In the genomic region with DNA sequence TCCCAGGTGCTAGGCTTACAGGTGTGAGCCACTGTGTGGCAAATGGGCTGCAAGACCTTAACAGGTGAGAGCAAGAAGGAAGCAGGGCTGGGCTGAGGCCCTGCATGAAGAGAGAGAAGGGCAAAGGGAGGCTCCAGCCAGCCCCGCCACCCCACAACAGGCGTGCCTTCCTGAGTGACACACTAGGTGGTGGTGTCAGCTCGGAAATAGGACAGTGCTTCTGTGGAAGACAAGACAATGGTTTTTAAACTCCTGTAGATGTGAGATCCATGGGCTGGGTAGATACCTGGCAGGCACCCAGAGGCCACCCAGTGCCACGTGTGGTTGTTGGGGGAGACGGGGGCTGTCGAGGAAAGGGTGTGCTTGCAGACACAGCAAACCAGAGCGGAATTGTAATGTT, we compare ENCODE assay signal across 10 mouse cellular contexts. TPM values are rescaled to one million over a fixed set of nuclear protein-coding genes. Genes with fewer than 3 reads are reported as not detected.
DNase-seq lines count a peak whose midpoint lies in the region; ATAC-seq and TF ChIP-seq lines count a peak whose summit lies in the region.
"Had no signal": no experiment of that assay in that cellular context is flagged by ENCODE, and none has a peak within 500 bp of the region (broad histone marks: within the 10 kb centered on the region; RNA-seq: fewer than 3 reads in every experiment).

No protein-coding gene starts in this region.

- no peak overlapping the region for H3K4me2 ChIP-seq in heart, embryonic 12.5 days
- H3K4me2 ChIP-seq: stomach, embryonic 15.5 days had no signal

- peak; percentile 14 for TF ChIP-seq RAD21 in MEL (IDR thresholded peaks at IDR 0.05; ENCODE audit: low read depth, low read length)

- DNase-seq in heart, postnatal 4 days = peak; percentile 57
- DNase-seq in MEL (ENCODE audit: low read depth, low spot score) = no peak
- no peak for DNase-seq in brain, embryonic 14.5 days (ENCODE audit: low read depth)
- no peak for DNase-seq in limb, embryonic 10.5 days (ENCODE audit: low spot score)
- no peak for DNase-seq in right cerebral cortex, postnatal 10 days (ENCODE audit: low spot score in 2 of 2)

- H3K4me1 ChIP-seq in heart, embryonic 12.5 days (replicated peaks) = no peaks in the 10 kb centered on the region
- no peaks in the 10 kb centered on the region for H3K4me1 ChIP-seq in MEL (ENCODE audit: control insufficient read depth in 1 of 2, insufficient read depth in 2 of 2, low read length in 2 of 2)
- H3K4me1 ChIP-seq in limb, embryonic 10.5 days = peaks cover 14% of the 10 kb centered on the region
- H3K4me1 ChIP-seq: stomach, embryonic 15.5 days had no signal

- ATAC-seq in heart, embryonic 12.5 days (ENCODE audit: insufficient number of reproducible peaks, low FRiP score) = no peak
- no peak for ATAC-seq in erythroid progenitor cell, adult 5-6 weeks (replicated peaks; ENCODE audit: low FRiP score, poor library complexity, severe bottlenecking)

- H3K27ac ChIP-seq in heart, embryonic 12.5 days (ENCODE audit: poor library complexity, severe bottlenecking) = no peak overlapping the region
- no peak overlapping the region for H3K27ac ChIP-seq in MEL (ENCODE audit: control insufficient read depth, low read depth, low read length)
- peak overlapping the region; percentile 34; the same call in 1 of the 2 replicates for H3K27ac ChIP-seq in limb, embryonic 10.5 days
- H3K27ac ChIP-seq: stomach, embryonic 15.5 days had no signal

- whole genome bisulfite sequencing in heart, embryonic 12.5 days = 73% methylated on average over 7 of the region's 7 CpGs
- WGBS in limb, embryonic 10.5 days = 76% methylated on average over 7 of the region's 7 CpGs

- TF ChIP-seq EP300 in MEL (IDR thresholded peaks at IDR 0.05; ENCODE audit: low read depth in 1 of 2, low read length in 2 of 2) = no peak

- H3K9ac ChIP-seq in heart, embryonic 12.5 days = no peak overlapping the region
- H3K9ac ChIP-seq in MEL (ENCODE audit: control insufficient read depth, low read depth, low read length, poor library complexity, severe bottlenecking) = no peak overlapping the region
- H3K9ac ChIP-seq: stomach, embryonic 15.5 days had no signal

- no peaks in the 10 kb centered on the region for H3K79me2 ChIP-seq in MEL (ENCODE audit: control insufficient read depth, insufficient read depth, low read length, poor library complexity)

- TF ChIP-seq CTCF in MEL (IDR thresholded peaks at IDR 0.05 in 2 of 3, conservative IDR thresholded peaks at IDR 0.05 in 1 of 3; ENCODE audit: control insufficient read depth in 1 of 3, insufficient read depth in 1 of 3, low read depth in 2 of 3, low read length in 3 of 3, poor library complexity in 1 of 3, severe bottlenecking in 1 of 3) = peak in 1 of 3 experiments; percentile 12; a peak in 1 of 6 replicates
- peak; percentile 27; the same call in 1 of the 2 replicates for TF ChIP-seq CTCF in brain, embryonic 14.5 days (IDR thresholded peaks at IDR 0.05; ENCODE audit: borderline replicate concordance, extremely low read depth, insufficient read depth, insufficient read length)

- no peak for TF ChIP-seq POLR2A in MEL (IDR thresholded peaks at IDR 0.05; ENCODE audit: control insufficient read depth in 1 of 2, insufficient read depth in 1 of 2, low read depth in 1 of 2, low read length in 2 of 2, poor library complexity in 1 of 2)
- no peak for TF ChIP-seq POLR2A in brain, embryonic 14.5 days (IDR thresholded peaks at IDR 0.05; ENCODE audit: borderline replicate concordance, extremely low read depth, insufficient read depth, insufficient read length, poor library complexity, severe bottlenecking)

- no peak overlapping the region for H3K4me3 ChIP-seq in heart, embryonic 12.5 days
- no peak overlapping the region for H3K4me3 ChIP-seq in MEL (ENCODE audit: control insufficient read depth in 1 of 2, insufficient read depth in 1 of 2, low read depth in 2 of 2, low read length in 2 of 2)
- H3K4me3 ChIP-seq in limb, embryonic 10.5 days = no peak overlapping the region
- H3K4me3 ChIP-seq: erythroblast, embryonic 14.5 days; myocyte; stomach, embryonic 15.5 days had no signal

- no peaks in the 10 kb centered on the region for H3K36me3 ChIP-seq in heart, embryonic 12.5 days
- H3K36me3 ChIP-seq in MEL (ENCODE audit: control insufficient read depth in 1 of 2, insufficient read depth in 2 of 2, low read length in 2 of 2) = no peaks in the 10 kb centered on the region
- H3K36me3 ChIP-seq in limb, embryonic 10.5 days = no peaks in the 10 kb centered on the region
- H3K36me3 ChIP-seq: stomach, embryonic 15.5 days had no signal

- peaks cover 11% of the 10 kb centered on the region; the same call in 1 of the 2 replicates for H3K9me3 ChIP-seq in heart, embryonic 12.5 days (replicated peaks)
- no peaks in the 10 kb centered on the region for H3K9me3 ChIP-seq in MEL (replicated peaks; ENCODE audit: insufficient read depth, low read length)
- no peaks in the 10 kb centered on the region for H3K9me3 ChIP-seq in limb, embryonic 10.5 days (replicated peaks)
- H3K9me3 ChIP-seq: stomach, embryonic 15.5 days had no signal

- 0 out of 2 replicates have a peak, but pooled peaks cover 6% of the 10 kb centered on the region for H3K27me3 ChIP-seq in heart, embryonic 12.5 days (replicated peaks)
- H3K27me3 ChIP-seq in MEL (ENCODE audit: control insufficient read depth in 1 of 2, insufficient read depth in 2 of 2, low read length in 2 of 2) = peaks cover 4 to 11% of the 10 kb centered on the region in 2 experiments; a peak in 3 of 4 replicates
- no peaks in the 10 kb centered on the region for H3K27me3 ChIP-seq in limb, embryonic 10.5 days (ENCODE audit: low read depth, poor library complexity, severe bottlenecking)
- H3K27me3 ChIP-seq: stomach, embryonic 15.5 days had no signal

TF ChIP-seq in MEL, 35 proteins besides CTCF, POLR2A, EP300 and RAD21:
- no peak for TF ChIP-seq ZKSCAN1 (IDR thresholded peaks at IDR 0.05; ENCODE audit: low read depth, low read length)
- TF ChIP-seq POLR2AphosphoS5 (IDR thresholded peaks at IDR 0.05; ENCODE audit: borderline replicate concordance, low read depth, low read length) = no peak
- TF ChIP-seq ZMIZ1 (IDR thresholded peaks at IDR 0.05; ENCODE audit: low read depth, low read length) = no peak
- no peak for TF ChIP-seq ELF1 (IDR thresholded peaks at IDR 0.05; ENCODE audit: low read depth, low read length)
- TF ChIP-seq E2F4 (IDR thresholded peaks at IDR 0.05; ENCODE audit: borderline replicate concordance, low read depth, low read length) = no peak
- no peak for TF ChIP-seq GATA1 (IDR thresholded peaks at IDR 0.05; ENCODE audit: low read depth, low read length)
- TF ChIP-seq TAL1 (IDR thresholded peaks at IDR 0.05; ENCODE audit: low read length) = no peak
- TF ChIP-seq USF1 (IDR thresholded peaks at IDR 0.05; ENCODE audit: low read depth, low read length) = no peak
- TF ChIP-seq MAX (IDR thresholded peaks at IDR 0.05; ENCODE audit: low read length) = no peak
- TF ChIP-seq ZNF384 (IDR thresholded peaks at IDR 0.05; ENCODE audit: low read depth, low read length) = no peak
- TF ChIP-seq USF2 (IDR thresholded peaks at IDR 0.05; ENCODE audit: borderline replicate concordance in 1 of 2, insufficient read depth in 1 of 2, low read depth in 1 of 2, low read length in 2 of 2) = no peak

RNA-seq across cellular contexts. Expression of a gene that starts 36.8 kb away (rescaled TPM):
- 1 to 10 TPM in 1 of 2 experiments, under 1 TPM in 1; 0.83 to 1.4 TPM for total RNA-seq in heart, postnatal 4 days (2021)
- 1.8 and 2.2 TPM in 2 replicates for polyA plus RNA-seq in heart, embryonic 12.5 days (2016; fragmentation: Nextera tagmentation; extraction: Ambion mirVana)
- not detected in 2 replicates for total RNA-seq in MEL (2012; rRNA removed)
- polyA plus RNA-seq in MEL (2012; ENCODE audit: insufficient read depth in 1 of 2, insufficient read length in 2 of 2, low read depth in 1 of 2, low replicate concordance in 2 of 2, missing spikeins in 1 of 2) = not detected
- polyA plus RNA-seq in brain, embryonic 14.5 days (2012; rRNA removed) = 1.5 and 2.1 TPM in 2 replicates
- polyA plus RNA-seq in limb, embryonic 10.5 days (2016; fragmentation: Nextera tagmentation; extraction: Ambion mirVana) = 2.2 and 2.9 TPM in 2 replicates
- total RNA-seq in erythroid progenitor cell, adult 5-6 weeks (2015; ENCODE audit: low replicate concordance) = 1.4 TPM in 1 of 2 replicates, not detected in the other
- total RNA-seq in erythroid progenitor cell, adult 5-6 weeks (2017; ENCODE audit: low replicate concordance) = 0.90 TPM in 1 of 2 replicates, not detected in the other
- polyA plus RNA-seq: erythroblast, embryonic 14.5 days; myocyte had no signal
